Mouse (Mus musculus) heart, postnatal 25 days (tissue): ENCODE measurements around the gene Mylk4. TPM values are rescaled to one million over a fixed set of nuclear protein-coding genes. Genes with fewer than 3 reads are reported as not detected.

Experiments used
- DNase-seq: peaks from one replicate; pipeline ENCODE4 v3.0.0; 2022; ENCODE audit warnings: low spot score
- intact Hi-C: fragments of 180-260 bp; cut with DNase I; formaldehyde crosslinking; loops from one replicate; pipeline ENCODE4 v1.15.1; 2025
- total RNA-seq, 2 experiments: library from RNA; stranded (reverse); gene quantifications; 2 replicates each; pipeline ENCODE4 v1.2.3; 2021

The Mylk4 gene
- total RNA-seq, 2 experiments from 2014 or later: 303 to 406 TPM

GRCm38 (mm10) chr13:32800859-32801258 is 17.1 kb upstream of the Mylk4 start:
- DNase-seq: no peak
- intact Hi-C loops: loop anchor here (5.0 to 10.0 kb wide), 2 partner anchors 466 to 994 kb away; partner anchors contain the start of genes Foxc1 and Gmds

GRCm38 (mm10) chr13:32799131-32799530 is 15.4 kb upstream of the Mylk4 start:
- DNase-seq: no peak
- intact Hi-C loops: loop anchor here (2.0 kb wide), 1 partner anchor 32 kb away; no protein-coding TSS in a partner anchor

- no peak for DNase-seq
- intact Hi-C loops: no loop called here
These were observed 13.3 kb upstream of the Mylk4 start for GRCm38 (mm10) chr13:32797085-32797484.

GRCm38 (mm10) chr13:32795166-32795565 is 11.4 kb upstream of the Mylk4 start:
- intact Hi-C loops: no loop called here
- no peak for DNase-seq

GRCm38 (mm10) chr13:32794619-32795018 is 10.9 kb upstream of the Mylk4 start:
- peak; percentile 34 for DNase-seq
- intact Hi-C loops: no loop called here

GRCm38 (mm10) chr13:32789781-32790180 is 6.0 kb upstream of the Mylk4 start:
- intact Hi-C loops: no loop called here
- no peak for DNase-seq

GRCm38 (mm10) chr13:32787584-32787983 is 3.8 kb upstream of the Mylk4 start:
- intact Hi-C loops: no loop called here
- DNase-seq: no peak

- no peak for DNase-seq
- intact Hi-C loops: no loop called here
These were observed 699 bp downstream of the Mylk4 start for GRCm38 (mm10) chr13:32783055-32783454.

- intact Hi-C loops: no loop called here
- no peak for DNase-seq
These were observed 4.9 kb downstream of the Mylk4 start for GRCm38 (mm10) chr13:32778861-32779260.

GRCm38 (mm10) chr13:32776350-32776749 is 7.4 kb downstream of the Mylk4 start:
- intact Hi-C loops: no loop called here
- DNase-seq: no peak

GRCm38 (mm10) chr13:32775889-32776288 is 7.9 kb downstream of the Mylk4 start:
- DNase-seq: no peak
- intact Hi-C loops: no loop called here

GRCm38 (mm10) chr13:32769960-32770359 is 13.8 kb downstream of the Mylk4 start:
- no peak for DNase-seq
- intact Hi-C loops: loop anchor here (5.0 kb wide), 1 partner anchor 307 kb away; the partner anchor contains the start of gene Serpinb1b

GRCm38 (mm10) chr13:32768104-32768503 is 15.7 kb downstream of the Mylk4 start:
- DNase-seq: no peak
- intact Hi-C loops: loop anchor here (5.0 kb wide), 1 partner anchor 309 kb away; the partner anchor contains the start of gene Serpinb1b

GRCm38 (mm10) chr13:32764448-32764847 is 19.3 kb downstream of the Mylk4 start:
- peak; percentile 58 for DNase-seq
- intact Hi-C loops: no loop called here

- intact Hi-C loops: no loop called here
- peak; percentile 55 for DNase-seq
These were observed 20.6 kb downstream of the Mylk4 start for GRCm38 (mm10) chr13:32763141-32763540.

GRCm38 (mm10) chr13:32760795-32761194 is 23.0 kb downstream of the Mylk4 start:
- DNase-seq: no peak
- intact Hi-C loops: no loop called here

GRCm38 (mm10) chr13:32759036-32759435 is 24.7 kb downstream of the Mylk4 start:
- intact Hi-C loops: no loop called here
- DNase-seq: no peak

GRCm38 (mm10) chr13:32752066-32752657 is 31.6 kb downstream of the Mylk4 start:
- no peak for DNase-seq
- intact Hi-C loops: no loop called here

- DNase-seq: no peak
- intact Hi-C loops: no loop called here
These were observed 33.2 kb downstream of the Mylk4 start for GRCm38 (mm10) chr13:32750507-32750906.

- DNase-seq: no peak
- intact Hi-C loops: no loop called here
These were observed 35.3 kb downstream of the Mylk4 start for GRCm38 (mm10) chr13:32748421-32748820.

- DNase-seq: no peak
- intact Hi-C loops: no loop called here
These were observed 42.6 kb downstream of the Mylk4 start for GRCm38 (mm10) chr13:32741161-32741560.

- intact Hi-C loops: no loop called here
- no peak for DNase-seq
These were observed 52.5 kb downstream of the Mylk4 start for GRCm38 (mm10) chr13:32731283-32731682.
